Mouse (Mus musculus) ZHBTc4 (cell line): ENCODE results near the gene Gm20906.
"Not testable (repeated sequence)": the region's sequence is repeated elsewhere in the genome, so short reads cannot be mapped to it uniquely, and the experiment has no call there.

Experiments
- DNase-seq: peaks from one replicate; pipeline ENCODE4 v3.0.0-alpha.2; 2011; ENCODE audit warnings: low read depth, low spot score

Gene Gm20906

DNA sequence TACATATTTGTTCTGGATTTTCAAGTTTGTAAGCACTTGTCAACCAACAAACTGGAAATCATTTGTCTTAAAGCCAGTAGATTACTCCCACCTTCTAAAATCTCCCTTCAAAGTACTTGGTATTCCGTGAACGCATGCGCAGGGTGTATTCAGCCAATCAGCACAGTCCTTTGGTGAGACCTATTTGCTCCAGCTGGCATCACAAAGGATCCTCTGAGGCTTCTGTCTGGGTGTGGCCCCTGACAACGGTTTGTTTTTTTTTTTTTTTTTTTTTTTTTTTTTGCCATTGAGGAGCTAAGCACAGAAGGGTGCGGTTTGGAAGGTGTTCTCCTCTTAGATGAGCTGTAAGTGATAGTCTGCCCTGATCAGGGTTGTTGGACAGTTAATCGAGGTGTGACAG, at the start of gene Gm20906:
Gm20906 (plus strand) TSS at position 301 of the 400 bp plus-strand sequence.
- not testable (repeated sequence) for DNase-seq
